Mouse (Mus musculus) T-cell, adult 2 months (primary cell): ENCODE measurements around the gene Teddm1b.

ENCODE experiments used
- DNase-seq: peaks from one replicate; pipeline ENCODE4 v3.0.0; 2022; ENCODE audit warnings: low spot score

The Teddm1b gene

DNA sequence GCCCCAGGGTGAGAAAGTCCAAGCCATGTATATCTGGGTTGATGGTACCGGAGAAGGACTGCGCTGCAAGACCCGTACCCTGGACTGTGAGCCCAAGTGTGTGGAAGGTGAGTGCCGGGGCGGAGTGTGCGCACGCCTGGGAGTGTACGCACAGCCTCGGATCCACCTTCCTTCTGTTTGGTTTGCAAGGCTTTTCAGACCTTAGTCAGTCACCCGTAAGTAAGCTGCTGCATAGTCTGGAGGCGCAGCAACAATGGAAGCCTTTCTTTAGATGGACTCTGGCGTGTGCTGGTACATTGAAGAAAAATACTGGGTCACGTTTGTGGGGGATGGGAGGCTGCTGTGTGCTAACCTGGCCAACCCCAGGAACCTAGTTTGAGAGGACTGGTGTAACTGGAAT lies 28.9 kb downstream of the Teddm1b start:
- no peak for DNase-seq

DNA sequence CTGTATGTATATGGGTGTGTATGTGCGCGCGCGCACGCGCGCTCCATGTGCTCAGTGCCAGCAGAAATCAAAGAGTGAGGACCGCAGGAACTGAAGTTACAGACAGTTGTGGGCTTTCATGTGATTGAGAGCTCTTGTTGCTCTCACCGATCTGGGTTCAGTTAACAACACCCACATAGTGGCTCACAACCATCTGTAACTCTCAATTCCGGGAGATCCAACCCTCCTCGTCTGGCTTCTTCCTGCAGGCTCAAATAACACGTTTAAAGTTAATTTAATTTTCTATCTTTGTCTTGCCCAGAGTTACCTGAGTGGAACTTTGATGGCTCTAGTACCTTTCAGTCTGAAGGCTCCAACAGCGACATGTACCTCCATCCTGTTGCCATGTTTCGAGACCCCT lies 30.1 kb downstream of the Teddm1b start:
- DNase-seq, result no peak

DNA sequence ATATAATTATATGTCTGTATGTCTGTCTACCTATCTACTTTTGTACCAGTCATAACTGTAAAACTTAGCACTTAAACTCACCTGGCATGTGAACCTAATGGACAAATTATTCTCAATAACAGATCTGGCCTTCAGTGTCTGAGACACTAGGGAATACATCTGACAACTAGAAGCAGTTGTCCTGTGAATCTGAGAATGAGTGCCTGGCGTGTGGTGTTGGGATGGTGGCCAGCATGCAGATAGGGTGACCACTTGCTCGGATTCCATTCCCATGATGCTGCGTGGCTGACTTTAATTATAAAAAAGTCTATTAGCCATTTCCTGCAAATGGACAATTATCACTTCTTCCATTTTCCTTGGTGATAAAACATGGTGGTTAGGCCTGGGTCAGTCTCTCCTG lies 31.7 kb downstream of the Teddm1b start:
- DNase-seq, result no peak

DNA sequence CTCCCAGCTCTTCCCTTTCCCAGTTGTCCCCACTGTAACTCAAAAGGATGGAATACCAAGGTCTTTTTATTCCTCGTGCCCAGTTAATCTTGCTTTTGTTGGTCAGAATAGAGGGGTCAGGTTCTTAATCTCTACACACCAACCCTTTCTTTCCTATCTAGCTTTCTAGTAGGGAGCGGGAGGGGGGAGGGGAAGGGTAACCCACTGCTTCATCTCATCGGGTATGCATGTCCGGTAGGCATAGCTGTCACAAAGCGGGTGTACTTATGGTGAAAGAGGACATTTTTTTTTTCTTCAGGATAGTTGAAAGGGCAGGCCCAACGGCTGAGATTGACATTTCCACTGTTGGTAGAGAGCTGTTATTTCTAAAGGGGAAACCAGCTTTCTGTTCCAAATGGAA lies 34.1 kb downstream of the Teddm1b start:
- no peak for DNase-seq

- no peak for DNase-seq
Observed at GRCm38 (mm10) chr1:153908741-153909140, 34.6 kb downstream of the Teddm1b start.

DNA sequence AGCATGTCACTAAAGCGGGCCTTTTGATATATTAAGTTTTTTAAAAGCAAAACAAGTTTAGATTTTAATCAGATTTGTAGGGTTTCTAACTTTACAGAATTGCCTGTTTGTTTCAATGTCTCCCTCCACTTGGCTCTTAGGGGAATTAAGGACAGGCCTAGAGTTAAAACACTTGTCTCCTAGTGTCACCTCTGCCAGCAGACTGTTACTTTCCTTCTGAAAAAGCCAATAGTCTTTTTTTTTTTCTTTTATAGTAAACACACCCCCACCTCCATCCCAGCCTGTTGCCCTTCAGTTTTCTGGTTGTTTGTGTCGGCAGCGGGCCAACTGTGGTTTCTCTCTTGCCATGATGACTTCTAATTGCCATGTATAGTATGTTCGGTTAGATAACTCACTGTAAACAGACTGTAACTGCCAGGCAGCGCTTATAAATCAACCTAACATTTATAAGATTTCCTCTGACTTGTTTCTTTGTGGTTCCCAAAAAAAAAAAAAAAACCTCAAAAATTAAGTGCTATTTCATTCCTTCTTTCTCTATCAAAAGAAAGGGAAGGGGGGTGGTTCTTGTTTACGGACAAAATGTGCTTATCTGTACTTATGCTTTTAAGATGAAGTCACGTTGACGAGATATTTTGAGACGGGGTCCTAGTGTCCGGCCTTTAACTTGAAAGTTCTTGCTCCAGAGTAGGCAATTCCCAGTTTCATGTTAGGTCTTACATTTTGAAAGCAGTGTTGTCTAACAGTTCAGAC lies 35.2 kb downstream of the Teddm1b start:
- DNase-seq, result no peak

GRCm38 (mm10) chr1:153909963-153910291 lies 35.8 kb downstream of the Teddm1b start:
- DNase-seq, result no peak

GRCm38 (mm10) chr1:153910423-153910822 lies 36.3 kb downstream of the Teddm1b start:
- no peak for DNase-seq

- DNase-seq, result no peak
Observed at GRCm38 (mm10) chr1:153911276-153911795, 37.2 kb downstream of the Teddm1b start.

GRCm38 (mm10) chr1:153913869-153914268 lies 39.7 kb downstream of the Teddm1b start:
- no peak for DNase-seq

- no peak for DNase-seq
Observed at GRCm38 (mm10) chr1:153918521-153919206, 44.5 kb downstream of the Teddm1b start.

DNA sequence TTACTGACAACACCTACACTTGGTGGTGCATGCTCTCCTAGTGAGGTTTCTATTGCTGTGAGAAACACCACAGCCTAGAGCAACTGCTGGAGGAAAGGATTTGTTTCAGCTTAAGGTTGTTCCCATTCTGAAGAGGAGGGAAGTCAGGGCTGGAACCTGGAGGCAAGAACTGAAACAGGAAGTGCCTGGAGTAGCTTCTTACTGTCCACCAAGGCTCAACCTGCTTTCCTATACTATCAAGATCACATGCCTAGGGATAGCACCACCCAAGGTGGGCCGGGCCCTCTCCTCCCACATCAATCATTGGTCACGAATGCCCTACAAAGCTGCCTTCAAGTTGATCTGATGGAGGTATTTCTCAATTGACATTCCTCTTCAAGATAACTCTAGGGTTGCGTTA lies 47.5 kb downstream of the Teddm1b start:
- no peak for DNase-seq

DNA sequence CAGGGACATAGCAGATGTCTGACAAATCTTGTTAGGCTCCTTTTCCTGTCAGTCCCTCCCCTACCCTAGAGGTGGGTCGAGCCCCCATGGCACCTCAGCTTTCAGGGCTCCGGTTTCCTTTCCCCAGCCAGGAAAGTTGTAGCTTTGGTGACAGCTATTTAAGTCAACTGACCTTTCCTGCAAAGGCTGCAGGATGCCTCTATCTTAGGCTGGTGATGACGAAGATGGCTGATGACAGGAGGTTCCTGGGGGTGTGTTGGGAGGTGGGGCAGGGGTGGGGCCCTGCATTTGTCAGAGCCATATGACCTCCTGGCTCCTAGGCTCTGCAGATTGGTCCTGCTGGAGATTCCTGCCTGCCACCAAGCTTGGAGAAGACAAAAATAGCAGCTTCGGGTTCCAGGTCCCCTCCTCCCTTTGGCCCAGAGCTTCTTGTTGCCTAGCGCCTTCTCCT lies 48.5 kb downstream of the Teddm1b start:
- no peak for DNase-seq

DNA sequence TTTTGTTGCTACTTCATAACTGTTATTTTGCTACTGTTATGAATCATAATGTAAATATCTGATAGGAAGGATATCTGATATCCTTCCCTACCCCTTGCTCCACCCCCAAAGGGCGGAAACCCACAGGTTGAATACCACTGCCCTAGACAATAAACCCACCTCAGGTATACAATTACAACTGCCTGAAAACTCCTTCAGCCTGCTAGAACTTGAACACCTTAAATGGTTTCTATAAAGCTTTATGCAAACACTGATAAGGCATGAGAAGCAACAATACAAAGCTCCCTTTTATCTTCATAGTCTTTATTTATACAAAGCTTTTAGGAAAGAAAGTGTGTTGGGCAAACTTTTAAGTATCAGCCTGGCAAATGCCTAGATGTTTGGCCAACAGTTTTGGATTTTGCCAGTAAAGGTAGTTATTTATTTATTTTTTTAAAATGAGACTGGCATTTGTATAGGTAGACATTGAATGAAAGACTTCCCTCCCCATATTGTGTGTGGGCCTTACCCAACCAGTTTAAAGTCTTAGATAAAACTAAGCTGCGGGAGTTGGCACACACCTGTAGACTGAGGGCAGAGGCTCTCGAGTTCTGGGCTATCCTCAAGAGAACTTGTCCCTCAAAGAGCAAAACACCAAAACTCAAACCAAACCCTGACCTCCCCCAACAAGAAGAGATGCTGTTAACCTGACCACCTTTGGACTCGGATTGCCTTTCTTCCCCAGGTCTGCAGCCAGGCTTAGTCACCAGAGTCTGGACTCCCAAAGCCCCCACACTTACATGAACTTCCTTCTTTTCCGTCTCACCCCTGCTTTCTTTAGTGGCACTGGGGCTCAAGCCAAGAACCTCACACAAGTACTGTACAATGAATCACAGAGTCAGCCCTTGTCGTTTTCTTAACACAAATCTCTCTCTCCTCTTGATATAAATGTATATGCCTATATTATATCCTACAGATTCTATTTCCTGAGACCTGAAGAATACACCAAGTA lies 50.5 kb downstream of the Teddm1b start:
- DNase-seq, result no peak
